Mouse (Mus musculus): ENCODE data around the gene Wasf2.

Wasf2 gene

DNA sequence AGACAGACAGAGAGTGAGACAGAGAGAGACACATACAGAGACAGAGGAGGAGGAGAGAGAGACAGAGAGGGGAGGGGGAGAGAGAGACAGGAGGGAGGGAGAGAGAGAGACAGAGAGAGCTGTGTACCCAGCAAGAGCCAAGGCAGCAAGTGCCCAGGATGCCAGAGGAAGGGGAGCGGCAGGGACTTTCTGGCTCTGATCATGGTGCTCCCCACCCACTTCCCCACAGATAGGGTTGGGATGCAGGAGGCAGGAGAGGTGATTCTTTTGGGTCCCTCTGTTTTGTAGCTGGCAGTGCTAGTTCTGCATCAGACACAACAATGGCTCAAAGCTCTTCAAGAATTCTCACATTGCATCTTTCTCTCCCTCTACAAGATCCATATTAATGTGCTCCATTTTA is 8.9 kb upstream of the Wasf2 start:
- ATAC-seq (ENCODE audit: insufficient number of reproducible peaks, low FRiP score, low TSS enrichment), result no peak

DNA sequence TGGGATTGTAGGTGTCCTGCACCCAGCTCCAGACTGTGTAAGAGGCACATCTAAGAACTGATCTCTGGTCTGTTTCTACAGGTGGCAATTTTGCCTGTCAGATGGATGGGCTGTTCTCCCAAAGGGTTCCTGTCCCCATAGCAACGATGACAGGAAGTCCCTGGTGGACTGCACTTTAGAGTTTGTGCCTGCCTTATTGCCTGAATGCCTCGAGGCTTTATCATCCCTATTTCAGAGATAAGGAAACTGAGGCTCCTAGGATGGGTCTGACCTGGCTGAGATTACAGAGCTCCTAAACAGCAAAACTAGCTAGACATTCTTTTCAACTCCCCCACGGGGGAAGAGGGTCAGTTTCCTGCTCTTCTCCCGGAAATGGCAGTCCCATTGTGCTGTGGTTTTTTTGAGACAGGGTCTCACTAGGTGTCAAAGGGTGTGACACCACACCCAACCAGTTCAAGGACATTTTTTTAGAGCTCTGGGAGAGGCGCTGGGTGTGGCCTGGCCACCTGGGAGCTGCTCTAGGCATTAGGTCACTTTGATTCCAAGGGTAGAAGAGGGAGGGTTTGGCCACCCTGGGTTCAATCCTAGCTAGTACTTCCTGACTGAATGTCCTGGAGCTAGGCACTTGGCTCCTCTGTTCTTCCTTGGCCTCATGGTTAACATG is 8.2 kb upstream of the Wasf2 start:
- ATAC-seq (ENCODE audit: insufficient number of reproducible peaks, low FRiP score, low TSS enrichment), result no peak

DNA sequence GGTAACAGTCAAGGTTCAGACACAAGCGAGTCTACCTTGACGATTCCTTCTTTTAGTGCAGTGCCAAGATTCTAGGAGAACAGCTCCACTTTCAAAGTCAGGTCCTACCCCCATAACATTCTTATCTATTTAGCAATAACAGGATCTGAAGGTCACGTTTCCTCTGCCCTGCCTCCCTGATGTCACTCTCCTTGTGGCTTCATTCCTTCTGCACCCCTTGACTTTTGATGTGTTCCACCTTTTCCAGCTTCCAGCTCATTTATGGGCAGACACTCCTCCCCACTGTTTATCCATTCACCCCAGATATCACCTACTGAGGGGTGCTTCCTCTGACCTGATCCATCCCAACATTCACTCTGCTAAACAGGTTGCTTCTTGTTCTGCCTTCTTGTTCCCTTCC is 3.2 kb upstream of the Wasf2 start:
- no peak for ATAC-seq (ENCODE audit: insufficient number of reproducible peaks, low FRiP score, low TSS enrichment)

DNA sequence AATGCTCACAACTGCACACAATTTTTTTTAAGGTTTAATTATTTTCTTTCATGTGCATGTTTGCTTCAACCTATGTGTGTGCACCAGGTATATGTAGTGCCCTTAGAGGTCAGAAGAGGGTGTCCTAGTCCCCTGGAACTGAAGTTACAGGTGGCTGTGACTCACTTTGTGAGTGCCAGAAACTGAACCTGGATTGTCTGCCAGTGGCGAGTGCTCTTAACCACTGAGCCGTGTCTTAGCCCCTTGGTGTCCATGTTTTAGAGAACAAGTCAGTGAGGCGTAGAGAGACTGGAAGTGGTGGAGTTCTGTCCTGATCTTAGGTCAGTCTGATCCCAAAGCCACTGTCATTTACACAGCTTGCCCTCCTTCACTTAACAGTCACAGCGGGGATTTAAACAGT is 2.4 kb upstream of the Wasf2 start:
- no peak for ATAC-seq (ENCODE audit: insufficient number of reproducible peaks, low FRiP score, low TSS enrichment)

DNA sequence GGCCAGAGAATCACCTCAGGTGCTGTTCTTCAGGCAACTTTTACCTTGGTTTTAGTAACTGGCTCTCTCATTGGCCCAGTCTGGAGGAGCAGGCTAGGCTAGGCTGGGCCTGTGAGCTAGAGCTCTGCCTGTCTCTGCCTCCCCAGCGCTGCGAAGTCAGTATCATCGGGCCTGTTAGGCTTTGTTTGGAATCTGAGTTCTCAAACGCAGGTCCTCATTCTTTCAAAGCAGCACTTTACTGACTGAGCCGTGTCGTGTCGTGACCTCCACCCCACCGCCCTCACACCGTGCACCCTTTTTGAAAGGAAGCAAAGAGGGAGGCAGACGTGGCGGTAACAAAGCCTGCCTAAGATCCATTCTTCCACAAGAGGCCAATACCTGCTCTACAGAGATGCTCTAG is 914 bp upstream of the Wasf2 start:
- ATAC-seq (ENCODE audit: insufficient number of reproducible peaks, low FRiP score, low TSS enrichment), result no peak

DNA sequence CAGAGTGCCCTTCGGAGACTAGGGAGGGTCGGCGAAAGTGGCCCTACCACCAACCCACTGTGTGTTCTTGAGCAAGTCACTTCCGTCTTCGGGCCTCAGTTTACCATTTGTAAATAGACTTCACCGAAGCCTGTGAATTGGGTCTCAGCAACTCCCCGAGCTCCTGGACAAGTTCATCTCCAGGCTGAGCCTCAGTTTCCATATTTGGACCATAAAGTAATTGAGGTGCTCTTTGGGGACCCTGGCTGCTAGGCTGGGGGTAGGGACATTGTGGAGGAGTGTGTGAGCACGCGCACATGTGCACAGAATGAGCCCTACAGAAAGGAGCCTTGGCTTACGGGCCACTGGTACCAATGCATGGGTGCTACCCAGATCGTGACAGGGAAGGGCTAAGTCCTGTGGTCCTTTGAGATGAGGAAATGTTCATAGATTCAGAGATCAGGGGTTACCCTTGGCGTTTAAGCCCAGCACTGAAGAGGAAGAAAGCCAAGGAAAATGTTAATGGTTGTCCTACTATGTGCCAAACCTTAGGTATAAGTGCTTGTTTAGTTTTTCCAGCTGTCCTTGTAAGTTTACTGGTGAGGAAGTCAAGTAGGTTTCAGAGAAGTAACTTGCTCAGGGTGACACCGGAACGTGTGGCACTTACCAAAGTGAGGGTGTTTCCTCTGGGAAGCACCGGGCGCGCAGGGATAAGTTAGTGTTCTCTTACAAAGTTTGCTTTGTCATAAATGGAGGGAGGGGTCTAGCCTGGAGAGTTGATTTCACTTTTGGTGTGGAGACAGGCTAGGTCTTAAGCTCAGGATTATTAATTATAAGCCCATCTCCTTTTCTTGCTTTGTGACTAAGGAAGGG is 811 bp downstream of the Wasf2 start:
- ATAC-seq (ENCODE audit: insufficient number of reproducible peaks, low FRiP score, low TSS enrichment), result no peak

DNA sequence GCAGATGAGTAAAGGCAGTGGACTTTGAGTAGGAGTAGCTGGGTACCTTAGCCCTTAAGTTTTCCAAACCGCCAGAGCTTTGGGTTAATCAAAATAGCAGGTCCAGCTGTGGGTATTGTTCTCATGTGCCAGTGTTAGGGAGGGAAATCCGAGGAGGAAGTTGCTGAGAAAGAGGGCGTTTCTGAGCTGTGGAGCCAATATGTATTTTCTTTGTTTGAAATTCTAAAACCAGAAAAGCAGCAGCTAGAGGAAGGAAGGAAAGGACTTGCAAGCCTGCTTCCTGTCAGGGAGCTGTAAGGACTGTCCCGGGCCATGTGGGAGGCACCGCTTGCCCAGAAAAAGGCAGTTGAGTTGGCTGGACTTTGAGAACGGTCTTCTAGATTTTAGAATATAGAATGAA is 1.7 kb downstream of the Wasf2 start:
- no peak for ATAC-seq (ENCODE audit: insufficient number of reproducible peaks, low FRiP score, low TSS enrichment)

DNA sequence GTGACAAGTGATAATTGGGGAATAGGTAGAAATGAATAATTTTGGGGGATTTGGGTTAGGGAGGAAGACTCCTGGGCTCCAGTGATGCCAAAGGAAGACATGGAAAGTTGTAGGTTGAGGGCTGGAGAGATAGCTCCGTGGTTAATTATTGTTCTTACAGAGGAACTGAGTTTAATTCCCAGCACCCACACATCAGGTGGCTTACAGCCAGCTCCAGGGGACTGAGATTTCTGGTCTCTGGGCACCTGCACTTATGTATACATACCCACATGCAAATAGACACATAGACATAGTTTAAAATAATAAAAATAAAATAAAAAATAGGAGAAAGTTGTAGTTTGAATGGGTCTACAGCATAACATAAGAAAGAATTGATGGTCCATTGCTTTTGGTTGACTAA is 6.6 kb downstream of the Wasf2 start:
- ATAC-seq (ENCODE audit: insufficient number of reproducible peaks, low FRiP score, low TSS enrichment), result no peak

DNA sequence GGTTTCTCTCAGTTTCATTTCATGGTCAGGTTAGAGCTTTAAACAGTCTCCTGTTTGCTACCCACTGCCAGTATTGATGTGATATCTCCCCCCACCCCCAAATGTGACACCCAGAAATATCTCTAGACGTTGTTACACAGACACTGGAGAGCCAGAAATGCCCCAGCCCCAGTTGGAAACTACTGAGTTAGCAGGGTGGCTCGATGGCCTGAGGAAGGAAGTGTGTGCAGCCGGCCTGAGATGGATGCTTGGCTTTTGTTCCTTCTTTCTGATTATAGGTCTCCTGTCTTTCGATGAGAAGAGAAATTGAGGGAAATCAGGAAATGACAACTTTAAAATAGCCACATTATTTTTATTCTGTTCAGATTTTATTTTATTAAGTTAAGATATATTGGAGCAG is 8.7 kb downstream of the Wasf2 start:
- ATAC-seq (ENCODE audit: insufficient number of reproducible peaks, low FRiP score, low TSS enrichment), result no peak

DNA sequence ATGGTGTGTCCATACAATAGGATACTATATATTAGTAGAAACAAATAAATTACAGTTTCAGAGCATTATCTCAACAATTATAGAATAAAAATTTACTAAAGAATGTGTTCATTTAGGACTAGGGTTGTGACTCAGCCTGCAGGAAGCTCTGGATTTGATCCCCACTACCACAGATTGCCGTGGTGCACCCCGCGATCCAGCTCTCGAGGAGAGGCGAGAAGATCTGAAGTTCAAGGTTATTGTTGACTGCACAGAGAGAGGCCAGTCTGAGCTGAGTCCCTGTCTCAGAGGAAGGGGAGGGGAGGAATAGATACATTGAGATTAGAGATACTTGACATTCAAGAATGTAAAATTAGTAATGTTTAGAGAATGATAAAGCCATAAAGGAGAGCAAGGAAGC is 24.7 kb downstream of the Wasf2 start:
- no peak for ATAC-seq (ENCODE audit: insufficient number of reproducible peaks, low FRiP score, low TSS enrichment)

DNA sequence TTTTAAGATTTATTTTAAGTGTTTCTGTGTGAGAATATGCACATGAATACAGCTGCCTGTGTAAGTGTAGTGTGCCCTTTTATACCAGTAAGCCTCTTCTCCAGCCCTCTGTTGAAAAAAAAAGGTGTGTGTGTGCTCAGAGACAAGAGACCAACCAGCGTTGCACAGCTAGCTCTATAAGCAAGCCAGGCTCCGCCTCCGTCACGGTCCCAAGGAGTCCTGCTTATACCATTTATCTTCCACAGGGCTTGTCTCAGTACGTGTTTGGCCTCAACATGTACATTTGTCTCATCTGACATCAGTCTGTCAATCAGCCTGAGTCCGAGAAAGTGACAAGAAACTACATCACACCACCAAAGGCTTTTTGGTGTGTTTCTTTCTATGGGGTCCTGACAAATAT is 25.4 kb downstream of the Wasf2 start:
- no peak for ATAC-seq (ENCODE audit: insufficient number of reproducible peaks, low FRiP score, low TSS enrichment)

DNA sequence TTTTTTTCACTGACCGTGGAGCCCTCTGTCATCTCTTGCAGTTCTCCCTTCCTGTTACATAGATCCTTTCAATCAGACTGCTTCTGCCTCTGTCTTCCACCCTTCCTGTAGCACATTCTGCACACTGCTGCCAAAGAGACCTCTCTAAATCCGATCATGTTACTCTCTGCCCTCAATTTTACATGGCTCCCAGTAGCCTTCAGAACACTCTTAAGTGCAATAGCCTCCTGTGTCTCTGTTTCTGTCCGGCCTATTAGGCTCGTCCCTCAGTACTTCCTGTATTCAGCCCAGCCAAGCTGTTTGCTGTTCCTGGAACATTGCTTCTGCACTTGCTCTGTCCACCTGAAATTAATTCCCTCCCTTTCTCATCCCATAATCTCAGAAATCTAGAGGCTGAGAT is 26.1 kb downstream of the Wasf2 start:
- no peak for ATAC-seq (ENCODE audit: insufficient number of reproducible peaks, low FRiP score, low TSS enrichment)

DNA sequence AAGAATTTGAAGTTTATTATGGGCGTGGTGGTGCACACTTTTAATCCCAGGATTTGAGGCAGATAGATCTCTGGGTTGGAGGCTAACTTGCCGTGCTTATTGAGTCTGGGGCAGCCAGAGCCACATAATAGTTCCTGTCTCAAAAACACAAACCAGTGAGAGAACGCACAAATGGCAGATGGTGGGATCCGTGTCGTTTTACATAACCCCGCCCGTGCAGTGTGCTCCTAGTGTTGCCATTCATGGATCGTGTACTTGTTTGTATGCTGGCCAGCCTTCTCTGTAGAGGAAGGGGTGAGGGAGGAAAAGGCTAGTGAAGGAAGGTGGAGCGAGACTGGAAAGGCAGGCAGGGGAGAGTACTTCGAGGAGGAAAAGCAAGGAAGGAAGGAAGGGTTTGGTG is 26.5 kb downstream of the Wasf2 start:
- no peak; the same call in 1 of the 2 replicates for ATAC-seq (ENCODE audit: insufficient number of reproducible peaks, low FRiP score, low TSS enrichment)

DNA sequence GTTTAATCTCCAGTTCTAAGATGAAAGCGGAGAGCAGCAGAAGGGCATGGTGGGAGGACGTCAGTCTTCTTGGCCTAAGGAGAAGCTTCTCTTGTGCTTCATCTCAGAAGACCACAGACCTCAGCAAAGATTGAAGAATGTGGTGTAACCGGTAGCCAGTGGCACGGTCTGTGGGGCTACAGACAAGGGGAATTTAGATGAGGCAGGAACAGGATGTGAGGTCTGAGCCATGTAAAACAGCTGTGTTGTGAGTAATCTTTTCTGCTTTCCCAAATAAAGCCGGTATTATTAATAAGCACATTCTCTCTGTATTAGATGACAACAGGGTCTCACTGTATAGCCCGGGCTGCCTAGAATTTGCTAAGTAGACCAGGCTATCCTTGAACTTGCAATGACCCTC is 28.8 kb downstream of the Wasf2 start:
- no peak for ATAC-seq (ENCODE audit: insufficient number of reproducible peaks, low FRiP score, low TSS enrichment)

DNA sequence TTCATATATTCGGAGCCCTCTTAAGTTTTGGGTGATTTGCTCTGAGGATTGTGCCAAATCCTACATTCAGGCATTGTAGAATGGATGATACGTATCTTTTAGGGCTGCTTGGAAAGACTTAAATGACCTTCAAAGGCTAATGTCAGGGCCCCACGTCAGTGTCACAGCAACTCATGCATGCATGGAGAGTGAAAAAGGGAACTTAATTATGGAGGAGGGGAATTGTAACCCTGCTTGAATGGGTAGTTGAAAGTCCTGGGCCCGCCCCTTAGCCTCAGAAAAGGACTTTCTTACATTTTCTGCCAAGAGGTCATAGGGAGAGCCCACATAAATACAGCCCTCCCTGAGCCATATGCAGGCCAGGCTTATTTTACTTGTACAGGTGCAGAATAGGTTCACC is 29.3 kb downstream of the Wasf2 start:
- ATAC-seq (ENCODE audit: insufficient number of reproducible peaks, low FRiP score, low TSS enrichment), result no peak

DNA sequence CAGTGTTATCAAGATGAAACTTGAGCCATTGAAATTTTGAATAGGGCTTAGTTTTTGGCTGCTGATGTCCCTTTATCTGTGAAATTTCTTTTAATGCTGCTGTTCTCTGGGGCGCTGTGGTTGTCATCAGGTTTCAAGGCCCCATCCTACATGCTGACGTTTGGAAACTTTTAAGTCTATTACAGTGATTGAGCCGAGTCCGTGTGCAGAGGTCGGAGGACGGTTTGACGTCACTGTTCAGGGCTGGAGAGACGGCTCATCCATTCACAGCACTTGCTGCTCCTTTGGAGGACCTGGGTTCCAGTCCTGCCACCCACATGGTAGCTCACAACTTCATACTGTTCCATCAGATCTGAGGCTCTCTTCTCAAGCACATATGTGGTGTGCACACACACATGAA is 29.9 kb downstream of the Wasf2 start:
- no peak for ATAC-seq (ENCODE audit: insufficient number of reproducible peaks, low FRiP score, low TSS enrichment)

DNA sequence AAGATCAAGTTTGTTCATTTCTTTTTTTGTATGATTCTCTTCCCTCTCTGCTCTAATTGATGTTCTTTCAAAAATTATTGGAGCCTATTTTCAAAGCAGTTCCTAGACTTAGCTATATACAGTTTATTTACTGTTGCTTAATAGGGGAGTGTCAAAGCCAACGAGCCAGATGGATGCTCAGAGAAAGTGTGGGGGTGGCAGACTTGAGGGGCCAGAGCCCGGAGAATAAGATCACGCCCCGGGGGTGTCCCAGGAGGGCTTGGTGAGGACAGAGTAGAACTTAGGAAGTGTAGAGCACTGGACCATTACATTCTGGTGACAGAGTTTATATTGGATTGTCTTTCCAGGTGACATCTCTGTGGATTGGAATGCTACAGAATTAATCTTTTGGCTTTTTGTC is 30.5 kb downstream of the Wasf2 start:
- ATAC-seq (ENCODE audit: insufficient number of reproducible peaks, low FRiP score, low TSS enrichment), result no peak

DNA sequence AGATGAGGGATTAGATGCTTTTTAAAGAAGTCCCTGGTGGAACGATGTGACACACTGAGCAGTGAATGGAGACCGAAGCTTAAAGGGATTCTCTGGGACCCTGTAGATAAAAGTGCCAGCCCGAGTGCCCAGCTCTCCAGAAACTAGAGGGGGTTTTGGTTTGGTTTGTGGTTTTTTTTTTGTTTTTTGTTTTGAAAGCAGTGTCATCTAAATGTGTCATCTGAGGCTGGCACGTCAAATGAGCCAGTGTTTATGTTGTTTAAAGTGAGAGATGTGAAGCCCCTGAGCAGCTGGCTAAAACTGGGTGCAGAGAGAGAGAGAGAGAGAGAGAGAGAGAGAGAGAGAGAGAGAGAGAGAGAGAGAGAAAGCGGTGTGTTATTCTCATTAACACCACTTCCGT is 31.9 kb downstream of the Wasf2 start:
- ATAC-seq (ENCODE audit: insufficient number of reproducible peaks, low FRiP score, low TSS enrichment), result no peak

DNA sequence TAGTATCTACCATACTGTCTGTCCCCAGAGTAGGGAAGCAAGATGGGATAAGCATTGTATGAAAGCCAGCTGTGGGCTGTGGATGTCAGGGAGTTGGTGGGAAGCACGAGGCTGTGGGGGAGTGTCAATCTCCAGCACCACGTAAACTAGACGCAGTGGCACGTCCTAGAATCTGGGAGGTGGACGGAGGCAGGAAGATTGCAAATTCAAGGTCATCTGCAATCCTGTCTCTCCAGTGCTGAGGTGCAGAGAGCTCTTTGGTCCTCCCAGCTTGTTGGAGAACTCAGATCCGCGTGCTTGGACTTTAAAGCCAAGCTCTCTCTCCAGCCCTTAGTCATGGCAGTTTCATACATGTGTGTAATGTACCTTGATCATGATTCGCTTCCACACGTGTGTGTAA is 36.5 kb downstream of the Wasf2 start:
- no peak for ATAC-seq (ENCODE audit: insufficient number of reproducible peaks, low FRiP score, low TSS enrichment)

DNA sequence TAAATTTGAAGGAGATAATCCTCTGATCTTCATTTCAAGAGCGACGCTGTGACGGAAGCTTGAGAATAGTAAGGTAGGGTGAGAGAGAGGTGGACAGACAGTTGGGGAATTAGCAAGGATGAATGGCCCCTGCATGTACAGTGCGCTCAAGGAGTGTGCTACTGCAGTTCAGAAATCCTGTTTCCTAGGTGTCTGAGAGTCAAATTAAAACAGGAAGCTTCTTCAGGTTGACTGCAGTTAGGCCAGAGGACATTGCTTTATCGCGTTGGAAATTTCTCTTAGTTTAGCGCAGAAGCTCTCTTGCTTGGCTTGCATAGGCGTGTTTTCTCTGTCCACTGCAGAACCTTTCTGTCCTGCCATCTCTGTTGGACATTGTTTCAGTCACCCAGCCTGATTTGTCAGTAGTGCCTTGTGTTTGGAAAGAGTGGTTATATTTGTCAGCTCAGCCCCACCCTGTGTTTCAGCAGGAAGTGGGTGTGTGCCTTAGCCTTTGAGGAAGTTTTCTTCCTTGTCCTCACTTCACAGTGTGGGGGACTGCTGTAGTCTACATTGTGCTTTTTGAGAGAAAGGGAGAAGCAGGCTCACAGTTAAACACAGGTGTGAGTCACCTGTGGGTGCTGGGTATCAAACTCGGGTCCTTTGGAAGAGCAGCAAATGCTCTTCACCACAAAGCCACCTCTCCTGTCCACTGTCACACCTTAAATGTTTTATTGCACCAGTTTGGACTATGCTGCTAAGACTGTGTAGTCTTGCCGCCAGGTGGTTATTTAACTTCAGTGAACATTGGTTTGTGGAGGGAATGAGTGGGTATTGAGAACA is 39.1 kb downstream of the Wasf2 start:
- ATAC-seq (ENCODE audit: insufficient number of reproducible peaks, low FRiP score, low TSS enrichment), result no peak

DNA sequence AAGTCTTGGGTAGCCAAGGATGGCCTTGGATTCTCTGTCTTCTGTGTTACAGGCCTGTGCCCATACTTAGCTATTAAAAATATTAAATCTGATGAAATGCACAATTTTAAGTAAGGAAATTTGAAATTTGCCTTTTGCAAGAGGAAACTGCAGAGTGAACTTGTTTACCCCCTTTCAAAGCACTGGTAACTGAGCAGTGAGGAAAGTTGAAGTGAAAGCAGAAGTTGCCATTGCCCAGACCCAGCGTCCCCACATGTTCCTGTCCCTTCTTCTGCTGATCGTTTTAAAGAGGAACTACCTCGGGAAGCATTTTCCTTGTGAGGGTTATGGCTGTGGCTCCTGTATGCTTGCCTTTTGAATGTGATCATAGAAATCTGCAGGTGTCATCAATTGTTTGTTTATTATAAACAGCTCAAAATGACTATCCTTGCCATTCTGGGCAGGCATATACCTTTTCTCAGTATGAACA is 39.8 kb downstream of the Wasf2 start:
- ATAC-seq (ENCODE audit: insufficient number of reproducible peaks, low FRiP score, low TSS enrichment), result no peak
